Mouse (Mus musculus) lung, embryonic 14.5 days (tissue): ENCODE measurements around the gene Lat. TPM values are rescaled to one million over a fixed set of nuclear protein-coding genes. Genes with fewer than 3 reads are reported as not detected.
A peak's percentile ranks its signal among the peaks of the same experiment; 100 is the strongest.

Experiments
- ATAC-seq: fragments of 200-750 bp; cut with Nextera tagmentation; 2 replicates; pipeline ENCODE4 v1.8.0; 2017; ENCODE audit warnings: mild to moderate bottlenecking, moderate TSS enrichment, moderate library complexity; ENCODE audit not compliant: insufficient read depth
- DNase-seq: peaks from one replicate; pipeline ENCODE4 v3.0.0-alpha.2; 2015
- H3K27ac ChIP-seq: fragments of 300-500 bp; sonication (generic); 2 replicates; pipeline ENCODE4 v1.5.1; 2014; ENCODE audit warnings: low read depth, mild to moderate bottlenecking, moderate library complexity
- H3K27me3 ChIP-seq: fragments of 300-500 bp; sonication (generic); 2 replicates; pipeline ENCODE4 v1.6.1; 2014; ENCODE audit warnings: low read length, control low read depth; ENCODE audit not compliant: insufficient read depth
- H3K36me3 ChIP-seq: fragments of 300-500 bp; sonication (generic); 2 replicates; pipeline ENCODE4 v1.6.1; 2014; ENCODE audit warnings: control low read depth; ENCODE audit not compliant: insufficient read depth
- H3K4me1 ChIP-seq: fragments of 300-500 bp; sonication (generic); 2 replicates; pipeline ENCODE4 v1.6.1; 2014; ENCODE audit warnings: antibody characterized with exemption, control low read depth; ENCODE audit not compliant: insufficient read depth
- H3K4me2 ChIP-seq: fragments of 300-500 bp; sonication (generic); 2 replicates; pipeline ENCODE4 v1.6.1; 2014; ENCODE audit warnings: mild to moderate bottlenecking
- H3K4me3 ChIP-seq: fragments of 300-500 bp; sonication (generic); 2 replicates; pipeline ENCODE4 v1.5.1; 2014; ENCODE audit warnings: low read depth, low read length
- H3K9ac ChIP-seq: fragments of 300-500 bp; sonication (generic); 2 replicates; pipeline ENCODE4 v1.6.1; 2014
- H3K9me3 ChIP-seq: fragments of 300-500 bp; sonication (generic); 2 replicates; pipeline ENCODE4 v1.6.1; 2016; ENCODE audit warnings: low read depth, low read length, control low read depth
- CTCF ChIP-seq: IDR thresholded peaks from 2 replicates; pipeline ENCODE4 v1.5.1; 2016; ENCODE audit warnings: antibody characterized with exemption, low read depth
- WGBS: fragments of 180-500 bp; shearing (Covaris S2); extraction: QIAGEN DNeasy Blood & Tissue Kit; methylation state at CpG from one replicate; pipeline ENCODE4 v1.1.7; 2014; 5-methylcytosine and 5-hydroxymethylcytosine counted together
- polyA plus RNA-seq: library from polyadenylated mRNA; unstranded; fragments of >200 nt; fragmentation: Nextera tagmentation; extraction: Ambion mirVana; gene quantifications from 2 replicates; pipeline ENCODE4 v1.2.1, GENCODE M21; 2014

The Lat gene
- polyA plus RNA-seq, 1 experiment from 2014 or later: 1.7 TPM

GRCm38 (mm10) chr7:126377278-126378158, 8.1 kb upstream of the Lat start, which contains the start of gene Spns1:
Gene Spns1 (minus strand): TSS chr7:126377450.
- H3K4me2 ChIP-seq: peak within 1 kb of the TSS; percentile 78

DNA sequence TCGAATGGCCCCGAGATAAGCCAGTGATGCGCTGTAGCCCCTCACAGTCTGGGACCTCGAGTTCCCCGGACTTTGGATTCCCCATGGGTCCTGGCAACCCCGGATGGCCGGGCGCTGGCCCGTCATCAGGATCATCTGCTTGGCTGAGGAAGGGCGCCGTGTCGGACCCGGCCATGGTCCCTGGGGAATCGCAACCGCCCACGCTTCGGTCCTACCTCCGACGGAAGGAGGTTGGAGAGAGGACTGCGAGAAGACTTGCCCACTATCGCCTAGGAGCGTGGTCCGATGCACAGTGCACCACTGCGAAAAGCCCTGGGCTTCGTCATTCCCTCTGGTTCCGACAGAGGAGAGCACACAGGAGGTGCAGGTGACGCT, 7.5 kb upstream of the Lat start:
- peak overlapping the region; percentile 78 for H3K4me2 ChIP-seq
- WGBS: under 1% methylated on average over 27 of the region's 27 CpGs
- no peaks in the 10 kb centered on the region for H3K4me1 ChIP-seq
- peak; percentile 21; the same call in 1 of the 2 replicates for ATAC-seq
- H3K4me3 ChIP-seq: peak overlapping the region; percentile 88
- no peaks in the 10 kb centered on the region for H3K27me3 ChIP-seq
- H3K36me3 ChIP-seq: peaks cover 18% of the 10 kb centered on the region; the same call in 1 of the 2 replicates
- no peak for TF ChIP-seq CTCF
- no peak overlapping the region for H3K27ac ChIP-seq
- no peak for DNase-seq
- H3K9me3 ChIP-seq: no peaks in the 10 kb centered on the region
- peak overlapping the region; percentile 82 for H3K9ac ChIP-seq

More at GRCm38 (mm10) chr7:126377278-126378158, 8.1 kb upstream of the Lat start, which contains the start of gene Spns1:
- no peaks in the 10 kb centered on the region for H3K4me1 ChIP-seq
- H3K9me3 ChIP-seq: no peaks in the 10 kb centered on the region
- H3K36me3 ChIP-seq: peaks cover 13% of the 10 kb centered on the region; the same call in 1 of the 2 replicates
- peak within 1 kb of the TSS; percentile 82 for H3K9ac ChIP-seq
- H3K27me3 ChIP-seq: no peaks in the 10 kb centered on the region
- 0 out of 2 replicates have a peak within 1 kb of the TSS, but pooled peaks have one; percentile 56 for H3K27ac ChIP-seq
- WGBS: under 1% methylated on average over 33 of the region's 33 CpGs
- peak; percentile 93 for TF ChIP-seq CTCF
- peak; percentile 97 for ATAC-seq
- peak; percentile 99 for DNase-seq
- peak within 1 kb of the TSS; percentile 88 for H3K4me3 ChIP-seq

GRCm38 (mm10) chr7:126375012-126375411, 5.6 kb upstream of the Lat start:
- WGBS: 63% methylated on average over 5 of the region's 5 CpGs
- ATAC-seq (no peak), DNase-seq (no peak)
- no peak overlapping the region for H3K9ac ChIP-seq
- H3K4me2 ChIP-seq: no peak overlapping the region
- no peaks in the 10 kb centered on the region for H3K9me3 ChIP-seq
- no peak overlapping the region for H3K27ac ChIP-seq
- TF ChIP-seq CTCF: peak; percentile 15; the same call in 1 of the 2 replicates
- no peak overlapping the region for H3K4me3 ChIP-seq
- H3K36me3 ChIP-seq: peaks cover 36% of the 10 kb centered on the region
- H3K27me3 ChIP-seq: no peaks in the 10 kb centered on the region
- H3K4me1 ChIP-seq: no peaks in the 10 kb centered on the region

GRCm38 (mm10) chr7:126374526-126374925, 5.2 kb upstream of the Lat start:
- Histone ChIP-seq H3K4me2 (no peak overlapping the region), H3K36me3 (peaks cover 41% of the 10 kb centered on the region), H3K4me3 (no peak overlapping the region), H3K27me3 (no peaks in the 10 kb centered on the region), H3K9me3 (no peaks in the 10 kb centered on the region), H3K27ac (no peak overlapping the region), H3K9ac (no peak overlapping the region), H3K4me1 (no peaks in the 10 kb centered on the region)
- DNase-seq (no peak), ATAC-seq (no peak)
- 76% methylated on average over 6 of the region's 6 CpGs for WGBS
- TF ChIP-seq CTCF: no peak

- ATAC-seq: no peak
- no peak for DNase-seq
- no peak overlapping the region for H3K9ac ChIP-seq
- H3K4me3 ChIP-seq: no peak overlapping the region
- H3K27me3 ChIP-seq: no peaks in the 10 kb centered on the region
- H3K4me1 ChIP-seq: no peaks in the 10 kb centered on the region
- H3K4me2 ChIP-seq: no peak overlapping the region
- H3K27ac ChIP-seq: no peak overlapping the region
- WGBS: 83% methylated on average over 9 of the region's 9 CpGs
- no peaks in the 10 kb centered on the region for H3K9me3 ChIP-seq
- no peak for TF ChIP-seq CTCF
- peaks cover 43% of the 10 kb centered on the region for H3K36me3 ChIP-seq
Observed at GRCm38 (mm10) chr7:126373007-126373406, 3.6 kb upstream of the Lat start.

DNA sequence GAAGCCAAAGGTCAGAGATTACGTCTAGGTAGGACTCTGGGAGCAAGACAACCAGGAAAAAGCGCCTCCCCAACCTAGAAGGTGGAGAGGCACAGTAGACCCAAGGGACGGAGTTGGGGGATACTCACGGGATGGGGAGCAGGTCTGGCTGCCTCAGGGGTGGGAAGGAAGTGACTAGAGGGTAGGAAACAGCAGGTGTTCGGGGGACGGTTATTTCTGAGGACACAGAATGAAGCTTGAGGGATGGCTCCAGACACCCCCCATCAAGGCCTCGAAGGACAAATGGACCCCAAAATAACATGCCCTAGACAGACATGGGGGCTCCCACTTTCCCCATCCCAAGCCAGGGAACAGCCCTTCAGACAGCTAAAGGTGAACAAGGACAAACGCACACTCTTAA, 1.0 kb downstream of the Lat start:
- H3K4me1 ChIP-seq: no peaks in the 10 kb centered on the region
- no peak for DNase-seq
- H3K36me3 ChIP-seq: peaks cover 34% of the 10 kb centered on the region
- TF ChIP-seq CTCF: no peak
- H3K9me3 ChIP-seq: no peaks in the 10 kb centered on the region
- no peak overlapping the region for H3K9ac ChIP-seq
- no peak for ATAC-seq
- no peak overlapping the region for H3K27ac ChIP-seq
- no peaks in the 10 kb centered on the region for H3K27me3 ChIP-seq
- 82% methylated on average over 8 of the region's 8 CpGs for WGBS
- no peak overlapping the region for H3K4me2 ChIP-seq
- H3K4me3 ChIP-seq: no peak overlapping the region

DNA sequence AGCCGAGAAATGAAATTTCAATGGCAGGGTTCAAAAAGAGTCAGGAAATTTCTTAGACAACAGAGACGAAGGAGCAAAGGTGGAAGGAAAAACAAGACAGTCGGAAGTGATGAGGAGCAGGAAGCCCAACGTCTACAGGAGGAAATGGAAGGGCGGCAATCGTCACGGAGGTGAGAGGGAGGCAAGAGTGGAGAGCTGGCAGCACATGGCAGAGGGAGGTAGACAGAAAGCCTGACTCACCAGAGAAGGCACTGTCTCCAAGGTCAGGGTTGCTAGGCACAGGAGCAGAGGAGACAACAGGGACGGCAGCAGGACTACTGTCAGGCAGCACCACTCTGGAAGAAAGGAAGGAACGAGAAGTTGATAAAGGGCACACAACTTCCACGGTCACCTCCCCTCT, 1.7 kb downstream of the Lat start:
- H3K9ac ChIP-seq: no peak overlapping the region
- no peak for TF ChIP-seq CTCF
- H3K4me1 ChIP-seq: no peaks in the 10 kb centered on the region
- H3K27me3 ChIP-seq: no peaks in the 10 kb centered on the region
- DNase-seq (no peak), ATAC-seq (no peak)
- WGBS: 83% methylated on average over 10 of the region's 10 CpGs
- peaks cover 32% of the 10 kb centered on the region for H3K36me3 ChIP-seq
- no peak overlapping the region for H3K4me3 ChIP-seq
- no peak overlapping the region for H3K4me2 ChIP-seq
- H3K9me3 ChIP-seq: no peaks in the 10 kb centered on the region
- no peak overlapping the region for H3K27ac ChIP-seq
